Mouse (Mus musculus): Measurements from ENCODE around the gene Zfp324. TPM values are rescaled to one million over a fixed set of nuclear protein-coding genes. Genes with fewer than 3 reads are reported as not detected.

Gene Zfp324
- polyA plus RNA-seq, 1 experiment from 2014 or later: 5.1 TPM

- Histone ChIP-seq H3K4me1 (peaks cover 29% of the 10 kb centered on the region), H3K9me3 (replicated peaks) (no peaks in the 10 kb centered on the region), H3K27ac (peak within 1 kb of the TSS; percentile 91), H3K27me3 (replicated peaks) (no peaks in the 10 kb centered on the region), H3K4me2 (peak within 1 kb of the TSS; percentile 80), H3K9ac (peak within 1 kb of the TSS; percentile 73), H3K36me3 (peaks cover 18% of the 10 kb centered on the region), H3K4me3 (peak within 1 kb of the TSS; percentile 66)
- peak; percentile 100 for ATAC-seq
- WGBS (ENCODE audit: insufficient replicate concordance): under 1% methylated on average over 49 of the region's 49 CpGs
Measured at GRCm38 (mm10) chr7:12977682-12978389, 12.2 kb downstream of the Zfp324 start, which contains the start of gene Zfp446. Gene Zfp446, plus strand, starts transcription at chr7:12977848.

- Histone ChIP-seq H3K27ac (peak overlapping the region; percentile 91), H3K27me3 (replicated peaks) (no peaks in the 10 kb centered on the region)
Measured at GRCm38 (mm10) chr7:12978931-12979722, 13.5 kb downstream of the Zfp324 start.

GRCm38 (mm10) chr7:12979776-12980175 lies 14.1 kb downstream of the Zfp324 start:
- H3K27me3 ChIP-seq (replicated peaks): no peaks in the 10 kb centered on the region

More at GRCm38 (mm10) chr7:12978931-12979722, 13.5 kb downstream of the Zfp324 start:
- ATAC-seq: no peak
- Histone ChIP-seq H3K4me2 (peak overlapping the region; percentile 80), H3K36me3 (peaks cover 18% of the 10 kb centered on the region), H3K9ac (peak overlapping the region; percentile 73), H3K4me3 (peak overlapping the region; percentile 66), H3K9me3 (replicated peaks) (no peaks in the 10 kb centered on the region), H3K4me1 (peaks cover 29% of the 10 kb centered on the region)
- 74% methylated on average over 18 of the region's 18 CpGs for WGBS (ENCODE audit: insufficient replicate concordance)

GRCm38 (mm10) chr7:12980291-12980690 lies 14.7 kb downstream of the Zfp324 start:
- Histone ChIP-seq H3K9ac (no peak overlapping the region), H3K36me3 (peaks cover 18% of the 10 kb centered on the region), H3K27ac (no peak overlapping the region), H3K4me2 (no peak overlapping the region), H3K4me3 (no peak overlapping the region), H3K27me3 (replicated peaks) (no peaks in the 10 kb centered on the region), H3K9me3 (replicated peaks) (0 out of 2 replicates have a peak, but pooled peaks cover 2% of the 10 kb centered on the region), H3K4me1 (peaks cover 39% of the 10 kb centered on the region)
- no peak for ATAC-seq
- WGBS (ENCODE audit: insufficient replicate concordance): 85% methylated on average over 7 of the region's 7 CpGs

More at GRCm38 (mm10) chr7:12979776-12980175, 14.1 kb downstream of the Zfp324 start:
- H3K4me2 ChIP-seq: no peak overlapping the region
- 70% methylated on average over 6 of the region's 6 CpGs for WGBS (ENCODE audit: insufficient replicate concordance)
- no peak for ATAC-seq
- H3K4me3 ChIP-seq: no peak overlapping the region
- H3K9ac ChIP-seq: no peak overlapping the region
- H3K36me3 ChIP-seq: peaks cover 18% of the 10 kb centered on the region
- 0 out of 2 replicates have a peak overlapping the region, but pooled peaks have one; percentile 91 for H3K27ac ChIP-seq
- H3K4me1 ChIP-seq: peaks cover 34% of the 10 kb centered on the region
- H3K9me3 ChIP-seq (replicated peaks): no peaks in the 10 kb centered on the region

- H3K9me3 ChIP-seq (replicated peaks): 0 out of 2 replicates have a peak, but pooled peaks cover 3% of the 10 kb centered on the region
- no peak overlapping the region for H3K4me3 ChIP-seq
- H3K27me3 ChIP-seq (replicated peaks): no peaks in the 10 kb centered on the region
- H3K27ac ChIP-seq: peak overlapping the region; percentile 71
- peaks cover 14% of the 10 kb centered on the region for H3K36me3 ChIP-seq
- no peak overlapping the region for H3K9ac ChIP-seq
- WGBS (ENCODE audit: insufficient replicate concordance): 24% methylated on average over 1 of the region's 1 CpGs
- H3K4me2 ChIP-seq: no peak overlapping the region
- ATAC-seq: peak; percentile 76
- H3K4me1 ChIP-seq: peaks cover 49% of the 10 kb centered on the region
Measured at GRCm38 (mm10) chr7:12985724-12986123, 20.1 kb downstream of the Zfp324 start.

- Histone ChIP-seq H3K4me3 (no peak overlapping the region), H3K36me3 (peaks cover 9% of the 10 kb centered on the region), H3K4me1 (peaks cover 49% of the 10 kb centered on the region), H3K27me3 (replicated peaks) (no peaks in the 10 kb centered on the region; the same call in 1 of the 2 replicates), H3K9ac (no peak overlapping the region), H3K9me3 (replicated peaks) (0 out of 2 replicates have a peak, but pooled peaks cover 3% of the 10 kb centered on the region), H3K27ac (peak overlapping the region; percentile 81), H3K4me2 (0 out of 2 replicates have a peak overlapping the region, but pooled peaks have one; percentile 28)
- WGBS (ENCODE audit: insufficient replicate concordance): 68% methylated on average over 8 of the region's 8 CpGs
- no peak for ATAC-seq
Measured at GRCm38 (mm10) chr7:12986906-12987305, 21.3 kb downstream of the Zfp324 start.

GRCm38 (mm10) chr7:12987409-12988189 lies 22.0 kb downstream of the Zfp324 start:
- Histone ChIP-seq H3K4me2 (peak overlapping the region; percentile 28), H3K27me3 (replicated peaks) (no peaks in the 10 kb centered on the region; the same call in 1 of the 2 replicates), H3K9ac (no peak overlapping the region; the same call in 1 of the 2 replicates), H3K36me3 (peaks cover 2% of the 10 kb centered on the region), H3K27ac (peak overlapping the region; percentile 81), H3K9me3 (replicated peaks) (0 out of 2 replicates have a peak, but pooled peaks cover 3% of the 10 kb centered on the region), H3K4me3 (no peak overlapping the region), H3K4me1 (peaks cover 49% of the 10 kb centered on the region)
- peak; percentile 87 for ATAC-seq
- WGBS (ENCODE audit: insufficient replicate concordance): 45% methylated on average over 8 of the region's 8 CpGs

GRCm38 (mm10) chr7:12992222-12992621 lies 26.6 kb downstream of the Zfp324 start:
- no peaks in the 10 kb centered on the region; the same call in 1 of the 2 replicates for H3K27me3 ChIP-seq (replicated peaks)
- ATAC-seq: no peak
- H3K27ac ChIP-seq: no peak overlapping the region
- H3K4me2 ChIP-seq: no peak overlapping the region
- peaks cover 21% of the 10 kb centered on the region for H3K4me1 ChIP-seq
- no peak overlapping the region for H3K9ac ChIP-seq
- no peaks in the 10 kb centered on the region for H3K9me3 ChIP-seq (replicated peaks)
- 1% methylated on average over 3 of the region's 3 CpGs for WGBS (ENCODE audit: insufficient replicate concordance)
- H3K4me3 ChIP-seq: no peak overlapping the region
- H3K36me3 ChIP-seq: no peaks in the 10 kb centered on the region

- no peak overlapping the region for H3K4me2 ChIP-seq
- no peak overlapping the region for H3K4me3 ChIP-seq
- H3K36me3 ChIP-seq: no peaks in the 10 kb centered on the region
- no peak overlapping the region for H3K9ac ChIP-seq
- 71% methylated on average over 10 of the region's 10 CpGs for WGBS (ENCODE audit: insufficient replicate concordance)
- no peaks in the 10 kb centered on the region; the same call in 1 of the 2 replicates for H3K27me3 ChIP-seq (replicated peaks)
- H3K27ac ChIP-seq: no peak overlapping the region
- H3K9me3 ChIP-seq (replicated peaks): no peaks in the 10 kb centered on the region
- peaks cover 12% of the 10 kb centered on the region for H3K4me1 ChIP-seq
- no peak for ATAC-seq
Measured at GRCm38 (mm10) chr7:12993148-12993547, 27.5 kb downstream of the Zfp324 start.

- no peaks in the 10 kb centered on the region for H3K9me3 ChIP-seq (replicated peaks)
- H3K4me2 ChIP-seq: no peak overlapping the region
- no peak overlapping the region for H3K4me3 ChIP-seq
- no peaks in the 10 kb centered on the region for H3K36me3 ChIP-seq
- no peak overlapping the region for H3K27ac ChIP-seq
- ATAC-seq: no peak
- no peaks in the 10 kb centered on the region for H3K4me1 ChIP-seq
- no peak overlapping the region for H3K9ac ChIP-seq
- H3K27me3 ChIP-seq (replicated peaks): no peaks in the 10 kb centered on the region; the same call in 1 of the 2 replicates
Measured at GRCm38 (mm10) chr7:12995862-12996261, 30.2 kb downstream of the Zfp324 start.

GRCm38 (mm10) chr7:12997230-12997629 lies 31.6 kb downstream of the Zfp324 start:
- Histone ChIP-seq H3K27ac (no peak overlapping the region), H3K4me3 (no peak overlapping the region), H3K9me3 (replicated peaks) (no peaks in the 10 kb centered on the region), H3K36me3 (no peaks in the 10 kb centered on the region), H3K27me3 (replicated peaks) (no peaks in the 10 kb centered on the region; the same call in 1 of the 2 replicates), H3K9ac (no peak overlapping the region), H3K4me2 (no peak overlapping the region), H3K4me1 (no peaks in the 10 kb centered on the region)
- 59% methylated on average over 5 of the region's 5 CpGs for WGBS (ENCODE audit: insufficient replicate concordance)
- ATAC-seq: no peak
